Mouse (Mus musculus): ENCODE measurements at regions not wholly inside any gene's neighbourhood (a gene's known extent, or its start where the extent isn't known, plus 50 kb on each side); places are given as distances from the start of the nearest gene placed in this dataset.

DNA sequence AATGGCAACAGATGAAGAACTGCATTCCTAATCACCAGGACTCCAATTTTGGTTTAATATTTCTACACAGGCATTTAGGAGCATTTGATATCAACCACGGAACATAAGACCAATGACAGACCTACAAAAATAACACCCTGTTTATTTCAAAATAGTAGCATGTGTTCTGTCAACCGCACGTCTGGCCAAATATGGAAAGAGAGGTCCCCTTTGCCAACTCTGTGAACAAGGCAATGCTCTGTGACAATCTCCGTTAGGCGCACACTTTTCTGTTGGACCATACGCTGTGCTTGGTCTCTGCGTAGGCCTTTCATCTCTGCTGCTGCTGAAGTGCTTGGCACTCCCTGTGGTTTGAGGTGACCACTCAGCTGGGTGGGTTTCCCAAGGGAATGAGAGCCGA, 173.2 kb downstream of the Gadd45g start:
- no peak for TF ChIP-seq ZMIZ1 (IDR thresholded peaks at IDR 0.05; ENCODE audit: low read depth, low read length)
- TF ChIP-seq USF1 (IDR thresholded peaks at IDR 0.05; ENCODE audit: low read depth, low read length): no peak
- no peak for TF ChIP-seq POLR2AphosphoS5 (IDR thresholded peaks at IDR 0.05; ENCODE audit: borderline replicate concordance, low read depth, low read length)
- no peak for TF ChIP-seq USF2 (IDR thresholded peaks at IDR 0.05; ENCODE audit: borderline replicate concordance in 1 of 2, insufficient read depth in 1 of 2, low read depth in 1 of 2, low read length in 2 of 2)
- no peak for TF ChIP-seq ZNF384 (IDR thresholded peaks at IDR 0.05; ENCODE audit: low read depth, low read length)
- no peak for TF ChIP-seq POLR2A (IDR thresholded peaks at IDR 0.05; ENCODE audit: control insufficient read depth in 1 of 2, insufficient read depth in 1 of 2, low read depth in 1 of 2, low read length in 2 of 2, poor library complexity in 1 of 2)
- TF ChIP-seq MYB (IDR thresholded peaks at IDR 0.05; ENCODE audit: low read depth, low read length): no peak
- TF ChIP-seq MYC (IDR thresholded peaks at IDR 0.05; ENCODE audit: low read depth, low read length): no peak
- TF ChIP-seq SIN3A (IDR thresholded peaks at IDR 0.05; ENCODE audit: low read length): no peak
- TF ChIP-seq HCFC1 (IDR thresholded peaks at IDR 0.05; ENCODE audit: low read depth, low read length): no peak
- no peak for TF ChIP-seq SMC3 (IDR thresholded peaks at IDR 0.05; ENCODE audit: low read depth, low read length)
- TF ChIP-seq CHD1 (IDR thresholded peaks at IDR 0.05; ENCODE audit: low read depth, low read length): no peak
- no peak for TF ChIP-seq NRF1 (IDR thresholded peaks at IDR 0.05; ENCODE audit: insufficient read depth, low read depth, low read length, poor library complexity, severe bottlenecking)
- TF ChIP-seq GATA1 (IDR thresholded peaks at IDR 0.05; ENCODE audit: low read depth, low read length): no peak
- TF ChIP-seq CTCF (IDR thresholded peaks at IDR 0.05 in 2 of 3, conservative IDR thresholded peaks at IDR 0.05 in 1 of 3; ENCODE audit: control insufficient read depth in 1 of 3, insufficient read depth in 1 of 3, low read depth in 2 of 3, low read length in 3 of 3, poor library complexity in 1 of 3, severe bottlenecking in 1 of 3): no peak
- no peak for TF ChIP-seq RAD21 (IDR thresholded peaks at IDR 0.05; ENCODE audit: low read depth, low read length)
- no peak for DNase-seq (ENCODE audit: low read depth, low spot score)
- Histone ChIP-seq H3K9ac (ENCODE audit: control insufficient read depth, low read depth, low read length, poor library complexity, severe bottlenecking) (no peak overlapping the region), H3K36me3 (ENCODE audit: control insufficient read depth in 1 of 2, insufficient read depth in 2 of 2, low read length in 2 of 2) (no peaks in the 10 kb centered on the region), H3K4me1 (ENCODE audit: control insufficient read depth in 1 of 2, insufficient read depth in 2 of 2, low read length in 2 of 2) (no peaks in the 10 kb centered on the region), H3K9me3 (replicated peaks; ENCODE audit: insufficient read depth, low read length) (no peaks in the 10 kb centered on the region), H3K27ac (ENCODE audit: control insufficient read depth, low read depth, low read length) (no peak overlapping the region), H3K27me3 (ENCODE audit: control insufficient read depth in 1 of 2, insufficient read depth in 2 of 2, low read length in 2 of 2) (no peaks in the 10 kb centered on the region), H3K4me3 (ENCODE audit: control insufficient read depth in 1 of 2, insufficient read depth in 1 of 2, low read depth in 2 of 2, low read length in 2 of 2) (no peak overlapping the region), H3K79me2 (ENCODE audit: control insufficient read depth, insufficient read depth, low read length, poor library complexity) (no peaks in the 10 kb centered on the region)

- Histone ChIP-seq H3K9me3 (replicated peaks; ENCODE audit: insufficient read depth, low read length) (no peaks in the 10 kb centered on the region), H3K79me2 (ENCODE audit: control insufficient read depth, insufficient read depth, low read length, poor library complexity) (no peaks in the 10 kb centered on the region), H3K27me3 (ENCODE audit: control insufficient read depth in 1 of 2, insufficient read depth in 2 of 2, low read length in 2 of 2) (no peaks in the 10 kb centered on the region), H3K4me3 (ENCODE audit: control insufficient read depth in 1 of 2, insufficient read depth in 1 of 2, low read depth in 2 of 2, low read length in 2 of 2) (no peak overlapping the region), H3K27ac (ENCODE audit: control insufficient read depth, low read depth, low read length) (no peak overlapping the region), H3K9ac (ENCODE audit: control insufficient read depth, low read depth, low read length, poor library complexity, severe bottlenecking) (no peak overlapping the region), H3K4me1 (ENCODE audit: control insufficient read depth in 1 of 2, insufficient read depth in 2 of 2, low read length in 2 of 2) (no peaks in the 10 kb centered on the region), H3K36me3 (ENCODE audit: control insufficient read depth in 1 of 2, insufficient read depth in 2 of 2, low read length in 2 of 2) (no peaks in the 10 kb centered on the region)
- TF ChIP-seq MAFK (IDR thresholded peaks at IDR 0.05; ENCODE audit: borderline replicate concordance, low read depth, low read length) (no peak), MXI1 (IDR thresholded peaks at IDR 0.05; ENCODE audit: low read depth, low read length) (no peak), EP300 (IDR thresholded peaks at IDR 0.05; ENCODE audit: low read depth in 1 of 2, low read length in 2 of 2) (no peak), MYC (IDR thresholded peaks at IDR 0.05; ENCODE audit: low read depth, low read length) (no peak)
- DNase-seq (ENCODE audit: low read depth, low spot score): no peak
These were observed 174.7 kb downstream of the Gadd45g start for GRCm38 (mm10) chr13:52021150-52021549.

Data from MEL (cell line).